16 mouse cellular contexts compared by ENCODE assay signal in genomic region chr19:47624940-47625711, GRCm38 (mm10). TPM values are rescaled to one million over a fixed set of nuclear protein-coding genes. Genes with fewer than 3 reads are reported as not detected.
DNase-seq lines count a peak whose midpoint lies in the region; ATAC-seq and TF ChIP-seq lines count a peak whose summit lies in the region.
"Had no signal": no experiment of that assay in that cellular context is flagged by ENCODE, and none has a peak within 500 bp of the region (broad histone marks: within the 10 kb centered on the region; RNA-seq: fewer than 3 reads in every experiment).

No protein-coding gene starts in this region.

- no peak overlapping the region for H3K4me2 ChIP-seq in midbrain, embryonic 11.5 days
- no peak overlapping the region for H3K4me2 ChIP-seq in hindbrain, embryonic 15.5 days
- H3K4me2 ChIP-seq: heart, embryonic 11.5 days had no signal

- no peak for TF ChIP-seq CTCF in brain, embryonic 14.5 days (IDR thresholded peaks at IDR 0.05; ENCODE audit: borderline replicate concordance, extremely low read depth, insufficient read depth, insufficient read length)

- peaks cover 5% of the 10 kb centered on the region; the same call in 1 of the 2 replicates for H3K4me1 ChIP-seq in midbrain, embryonic 11.5 days (ENCODE audit: control insufficient read depth, insufficient read depth, low read length)
- H3K4me1 ChIP-seq in midbrain, embryonic 10.5 days = peaks cover 5% of the 10 kb centered on the region
- peaks cover 7% of the 10 kb centered on the region for H3K4me1 ChIP-seq in hindbrain, embryonic 15.5 days (replicated peaks)

- H3K36me3 ChIP-seq in midbrain, embryonic 11.5 days (ENCODE audit: control insufficient read depth, insufficient read depth, low read length) = peaks cover 2% of the 10 kb centered on the region; the same call in 1 of the 2 replicates
- peaks cover 65% of the 10 kb centered on the region for H3K36me3 ChIP-seq in midbrain, embryonic 10.5 days
- peaks cover 16% of the 10 kb centered on the region for H3K36me3 ChIP-seq in hindbrain, embryonic 15.5 days

- no peak overlapping the region for H3K27ac ChIP-seq in midbrain, embryonic 11.5 days (ENCODE audit: low read depth, low read length)
- H3K27ac ChIP-seq in midbrain, embryonic 10.5 days (replicated peaks) = no peak overlapping the region
- H3K27ac ChIP-seq in hindbrain, embryonic 15.5 days (replicated peaks) = peak overlapping the region; percentile 53
- H3K27ac ChIP-seq: liver, embryonic 14.5 days had no signal

- DNase-seq in midbrain, embryonic 11.5 days (ENCODE audit: low spot score, missing footprints) = peak; percentile 82
- no peak for DNase-seq in midbrain, embryonic 10.5 days (ENCODE audit: low spot score)
- DNase-seq in brain, embryonic 14.5 days (ENCODE audit: low read depth) = peak; percentile 81
- no peak for DNase-seq in adrenal gland, adult (ENCODE audit: inconsistent age in 2 of 2, low spot score in 1 of 2)
- DNase-seq in cerebellum, adult 8-10 months = no peak
- no peak for DNase-seq in lung, postnatal 36 days
- DNase-seq: adrenal gland, postnatal 25 days; cerebellum, adult 11 months; gastrocnemius, postnatal 10 days; kidney, adult 9 months; lung, postnatal 4 days; thymus, adult 18-20 months had no signal

- H3K27me3 ChIP-seq in midbrain, embryonic 11.5 days (ENCODE audit: control insufficient read depth, insufficient read depth, low read length) = no peaks in the 10 kb centered on the region
- no peaks in the 10 kb centered on the region for H3K27me3 ChIP-seq in midbrain, embryonic 10.5 days (ENCODE audit: low read depth, poor library complexity, severe bottlenecking)
- H3K27me3 ChIP-seq in hindbrain, embryonic 15.5 days = no peaks in the 10 kb centered on the region

- TF ChIP-seq POLR2A in brain, embryonic 14.5 days (IDR thresholded peaks at IDR 0.05; ENCODE audit: borderline replicate concordance, extremely low read depth, insufficient read depth, insufficient read length, poor library complexity, severe bottlenecking) = no peak

- H3K9ac ChIP-seq in midbrain, embryonic 11.5 days (ENCODE audit: low read length) = no peak overlapping the region
- H3K9ac ChIP-seq in hindbrain, embryonic 15.5 days = no peak overlapping the region
- H3K9ac ChIP-seq: liver, embryonic 14.5 days had no signal

- H3K4me3 ChIP-seq in midbrain, embryonic 11.5 days (ENCODE audit: low read depth, low read length) = no peak overlapping the region
- no peak overlapping the region for H3K4me3 ChIP-seq in midbrain, embryonic 10.5 days
- no peak overlapping the region for H3K4me3 ChIP-seq in hindbrain, embryonic 15.5 days
- H3K4me3 ChIP-seq: erythroblast, embryonic 14.5 days had no signal

- 37% methylated on average over 10 of the region's 10 CpGs for WGBS in midbrain, embryonic 11.5 days
- WGBS in midbrain, embryonic 10.5 days = 42% methylated on average over 10 of the region's 10 CpGs
- 24% methylated on average over 10 of the region's 10 CpGs for WGBS in hindbrain, embryonic 15.5 days

- no peak for ATAC-seq in midbrain, embryonic 11.5 days (ENCODE audit: low FRiP score)
- ATAC-seq in hindbrain, embryonic 15.5 days (ENCODE audit: low FRiP score, low read depth) = no peak

- no peaks in the 10 kb centered on the region for H3K9me3 ChIP-seq in midbrain, embryonic 11.5 days (ENCODE audit: control insufficient read depth, low read length)
- no peaks in the 10 kb centered on the region for H3K9me3 ChIP-seq in midbrain, embryonic 10.5 days (replicated peaks)
- no peaks in the 10 kb centered on the region for H3K9me3 ChIP-seq in hindbrain, embryonic 15.5 days

RNA-seq across cellular contexts. Expression of gene Slk, which starts 45.6 kb away (rescaled TPM):
- 10.4 and 11.3 TPM in 2 replicates for polyA plus RNA-seq in midbrain, embryonic 11.5 days (2014; fragmentation: Nextera tagmentation; extraction: Ambion mirVana)
- polyA plus RNA-seq in midbrain, embryonic 10.5 days (2016; fragmentation: Nextera tagmentation; extraction: Ambion mirVana) = 5.9 and 7.0 TPM in 2 replicates
- polyA plus RNA-seq in brain, embryonic 14.5 days (2012; rRNA removed) = 20.0 and 23.7 TPM in 2 replicates
- polyA plus RNA-seq in hindbrain, embryonic 15.5 days (2015; fragmentation: Nextera tagmentation; extraction: Ambion mirVana) = 5.9 and 6.5 TPM in 2 replicates

Comparison
In these comparisons a context has a peak if more than half of its experiments do, and no peak if none do; other contexts are left out.
1. DNase-seq: peak in midbrain, embryonic 11.5 days (single experiment) and brain, embryonic 14.5 days (single experiment); none in midbrain, embryonic 10.5 days (single experiment), adrenal gland, adult (0 of 2), cerebellum, adult 8-10 months (single experiment) and lung, postnatal 36 days (single experiment).